Mouse (Mus musculus): Measurements from ENCODE around the gene Vmn2r20.
"Not testable (repeated sequence)": the region's sequence is repeated elsewhere in the genome, so short reads cannot be mapped to it uniquely, and the experiment has no call there.

The Vmn2r20 gene

GRCm38 (mm10) chr6:123418016-123418415 is at the start of gene Vmn2r20:
Vmn2r20 (minus strand) TSS chr6:123418116.
- not testable (repeated sequence) for DNase-seq (ENCODE audit: low spot score in 2 of 2)

GRCm38 (mm10) chr6:123424413-123424812 is 6.5 kb upstream of the Vmn2r20 start:
- DNase-seq (ENCODE audit: low spot score in 2 of 2) = not testable (repeated sequence)

GRCm38 (mm10) chr6:123406918-123407665 is 10.8 kb downstream of the Vmn2r20 start:
- not testable (repeated sequence) for DNase-seq (ENCODE audit: low spot score in 2 of 2)

- DNase-seq (ENCODE audit: low spot score in 2 of 2) = not testable (repeated sequence)
Observed at GRCm38 (mm10) chr6:123388824-123389223, 29.1 kb downstream of the Vmn2r20 start.

- DNase-seq (ENCODE audit: low spot score in 2 of 2) = no peak
Observed at GRCm38 (mm10) chr6:123346141-123346540, 71.8 kb downstream of the Vmn2r20 start.

GRCm38 (mm10) chr6:123340093-123340492 is 77.8 kb downstream of the Vmn2r20 start:
- DNase-seq (ENCODE audit: low spot score in 2 of 2) = no peak

GRCm38 (mm10) chr6:123332503-123332902 is 85.4 kb downstream of the Vmn2r20 start:
- no peak for DNase-seq (ENCODE audit: low spot score in 2 of 2)

Measured in urinary bladder, adult 18-20 months (tissue).